Comparison of ENCODE assay signal across 17 mouse cellular contexts in genomic region chr6:39230664-39231063, GRCm38 (mm10). TPM values are rescaled to one million over a fixed set of nuclear protein-coding genes. Genes with fewer than 3 reads are reported as not detected.
DNase-seq lines count a peak whose midpoint lies in the region; ATAC-seq and TF ChIP-seq lines count a peak whose summit lies in the region.
"Had no signal": no experiment of that assay in that cellular context is flagged by ENCODE, and none has a peak within 500 bp of the region (broad histone marks: within the 10 kb centered on the region; RNA-seq: fewer than 3 reads in every experiment).

No protein-coding gene starts in this region.

- ATAC-seq in lung, postnatal 0 days = peak; percentile 52
- peak; percentile 75 for ATAC-seq in liver, postnatal 0 days
- peak; percentile 91 for ATAC-seq in neutrophil, adult 5-6 weeks (ENCODE audit: extremely low read depth, insufficient number of reproducible peaks, low FRiP score, poor library complexity, severe bottlenecking)
- ATAC-seq: forebrain, embryonic 14.5 days; inflammation-experienced regulatory T-cells, adult 6 months; midbrain, embryonic 16.5 days; Patski had no signal

- no peak overlapping the region for H3K27ac ChIP-seq in lung, postnatal 0 days (ENCODE audit: low read length)
- peak overlapping the region; percentile 80 for H3K27ac ChIP-seq in bone marrow, adult 2 months (ENCODE audit: control insufficient read depth, insufficient read depth, low read depth, low read length, poor library complexity)
- peak overlapping the region; percentile 60 for H3K27ac ChIP-seq in liver, postnatal 0 days (ENCODE audit: low read depth)
- no peak overlapping the region for H3K27ac ChIP-seq in gastrocnemius, adult 2 months
- H3K27ac ChIP-seq: lung, embryonic 15.5 days; neural tube, embryonic 13.5 days had no signal

- 70% methylated on average over 8 of the region's 8 CpGs for WGBS in lung, postnatal 0 days
- 16% methylated on average over 8 of the region's 8 CpGs for WGBS in bone marrow, adult 2 months
- WGBS in liver, postnatal 0 days (ENCODE audit: insufficient replicate concordance) = 43% methylated on average over 8 of the region's 8 CpGs

- no peak for TF ChIP-seq EP300 in lung, postnatal 0 days (IDR thresholded peaks at IDR 0.05)
- no peak for TF ChIP-seq EP300 in liver, postnatal 0 days (IDR thresholded peaks at IDR 0.05; ENCODE audit: low read depth)

- H3K4me1 ChIP-seq in lung, postnatal 0 days (ENCODE audit: insufficient read depth, low read depth, low read length) = no peaks in the 10 kb centered on the region
- peaks cover 12% of the 10 kb centered on the region; the same call in 1 of the 2 replicates for H3K4me1 ChIP-seq in bone marrow, adult 2 months (ENCODE audit: control insufficient read depth, insufficient read depth, low read length)
- H3K4me1 ChIP-seq in liver, postnatal 0 days (ENCODE audit: insufficient read depth) = peaks cover 3% of the 10 kb centered on the region; the same call in 1 of the 2 replicates

- no peaks in the 10 kb centered on the region for H3K9me3 ChIP-seq in lung, postnatal 0 days (ENCODE audit: low read length)
- H3K9me3 ChIP-seq in liver, postnatal 0 days (ENCODE audit: low read length) = no peaks in the 10 kb centered on the region
- H3K9me3 ChIP-seq: lung, embryonic 15.5 days; neural tube, embryonic 13.5 days had no signal

- no peaks in the 10 kb centered on the region for H3K27me3 ChIP-seq in lung, postnatal 0 days (replicated peaks; ENCODE audit: insufficient read depth, low read length)
- no peaks in the 10 kb centered on the region for H3K27me3 ChIP-seq in liver, postnatal 0 days (ENCODE audit: insufficient read depth, low read length)
- H3K27me3 ChIP-seq: lung, embryonic 15.5 days; neural tube, embryonic 13.5 days; Patski had no signal

- intact Hi-C loops in gastrocnemius, adult 2 months (cut with DNase I) = no loop called here

- TF ChIP-seq CTCF in lung, postnatal 0 days (IDR thresholded peaks at IDR 0.05) = no peak
- no peak for TF ChIP-seq CTCF in bone marrow, adult 2 months (IDR thresholded peaks at IDR 0.05; ENCODE audit: control insufficient read depth, insufficient read depth, low read length)
- no peak for TF ChIP-seq CTCF in liver, postnatal 0 days (IDR thresholded peaks at IDR 0.05; ENCODE audit: low read depth)
- no peak for TF ChIP-seq CTCF in gastrocnemius, adult 2 months (IDR thresholded peaks at IDR 0.05)

- peak; percentile 69 for DNase-seq in lung, postnatal 0 days (ENCODE audit: low spot score)
- DNase-seq in lung, postnatal 14 days = no peak
- peak; percentile 56 for DNase-seq in liver, postnatal 0 days
- DNase-seq in gastrocnemius, adult 2 months = no peak
- DNase-seq in frontal cortex, postnatal 25 days (ENCODE audit: low spot score in 2 of 2) = no peak
- no peak for DNase-seq in ovary, postnatal 36 days (ENCODE audit: low spot score)
- DNase-seq: heart, postnatal 4 days; left cerebral cortex, postnatal 4 days; thymus, postnatal 14 days had no signal

- H3K4me3 ChIP-seq in lung, postnatal 0 days (ENCODE audit: low read depth, low read length) = no peak overlapping the region
- no peak overlapping the region for H3K4me3 ChIP-seq in bone marrow, adult 2 months (replicated peaks; ENCODE audit: control insufficient read depth, low read depth, low read length)
- H3K4me3 ChIP-seq in liver, postnatal 0 days (ENCODE audit: low read depth, low read length) = no peak overlapping the region
- H3K4me3 ChIP-seq in gastrocnemius, adult 2 months = no peak overlapping the region
- H3K4me3 ChIP-seq: lung, embryonic 15.5 days; neural tube, embryonic 13.5 days had no signal

- TF ChIP-seq POLR2A in bone marrow, adult 2 months (IDR thresholded peaks at IDR 0.05; ENCODE audit: borderline replicate concordance, control insufficient read depth, low read depth, low read length) = no peak

- H3K4me2 ChIP-seq in lung, postnatal 0 days (replicated peaks; ENCODE audit: low read depth, low read length) = no peak overlapping the region
- 0 out of 2 replicates have a peak overlapping the region, but pooled peaks have one; percentile 9 for H3K4me2 ChIP-seq in liver, postnatal 0 days (ENCODE audit: low read depth, low read length)
- H3K4me2 ChIP-seq: lung, embryonic 15.5 days; neural tube, embryonic 13.5 days had no signal

- no peak overlapping the region for H3K9ac ChIP-seq in lung, postnatal 0 days (replicated peaks; ENCODE audit: low read depth)
- H3K9ac ChIP-seq in liver, postnatal 0 days (replicated peaks) = no peak overlapping the region
- H3K9ac ChIP-seq: lung, embryonic 15.5 days; neural tube, embryonic 13.5 days had no signal

- H3K36me3 ChIP-seq in lung, postnatal 0 days (ENCODE audit: insufficient read depth, low read length) = no peaks in the 10 kb centered on the region
- H3K36me3 ChIP-seq in liver, postnatal 0 days (replicated peaks; ENCODE audit: insufficient read depth, low read length) = no peaks in the 10 kb centered on the region
- H3K36me3 ChIP-seq: lung, embryonic 15.5 days; neural tube, embryonic 13.5 days had no signal

RNA-seq across cellular contexts. Expression of gene Kdm7a, which starts 24.1 kb away (rescaled TPM):
- 5.1 and 6.7 TPM in 2 replicates for polyA plus RNA-seq in lung, postnatal 0 days (2015; fragmentation: Nextera tagmentation; extraction: Ambion mirVana)
- 15.3 and 20.2 TPM in 2 replicates for polyA plus RNA-seq in bone marrow, adult 2 months (2011; ENCODE audit: insufficient read depth, insufficient read length, low replicate concordance, missing spikeins)
- polyA plus RNA-seq in liver, postnatal 0 days (2015; fragmentation: Nextera tagmentation; extraction: Ambion mirVana) = 3.6 and 4.2 TPM in 2 replicates
- 187 and 199 TPM in 2 replicates for total RNA-seq in neutrophil, adult 5-6 weeks (2017)
- 10 to 100 TPM; 23.6 to 28.2 TPM for total RNA-seq in gastrocnemius, adult 2 months (2021)

Comparison
In these comparisons a context has a peak if more than half of its experiments do, and no peak if none do; other contexts are left out.
1. DNase-seq: peak in lung, postnatal 0 days (single experiment) and liver, postnatal 0 days (single experiment); none in lung, postnatal 14 days (single experiment), gastrocnemius, adult 2 months (single experiment), frontal cortex, postnatal 25 days (0 of 2) and ovary, postnatal 36 days (single experiment).
2. H3K27ac ChIP-seq: peak in bone marrow, adult 2 months (single experiment) and liver, postnatal 0 days (single experiment); none in lung, postnatal 0 days (single experiment) and gastrocnemius, adult 2 months (single experiment).
3. Peak in every context shown above with its lines, with median percentiles within 50 percentile points of each other: ATAC-seq.